Mouse (Mus musculus): ENCODE data around the gene Tmem144. TPM values are rescaled to one million over a fixed set of nuclear protein-coding genes. Genes with fewer than 3 reads are reported as not detected.

Tmem144 gene
- polyA plus RNA-seq (2012; rRNA removed) = 1.1 and 1.5 TPM in 2 replicates

GRCm38 (mm10) chr3:79852654-79853166, at the start of gene Tmem144:
TSS of gene Tmem144 (minus strand) at chr3:79852773.

GRCm38 (mm10) chr3:79884305-79884704, 31.7 kb upstream of the Tmem144 start, which contains the start of gene Fam198b:
TSS of gene Fam198b (plus strand) at chr3:79884533.

Other genes with a start within 250 kb of the Tmem144 start
- 0.90 and 1.0 TPM in 2 replicates for gene 4930579G24Rik, start 223.7 kb downstream of the Tmem144 start, polyA plus RNA-seq (2012; rRNA removed)
- gene Etfdh, start 223.3 kb downstream of the Tmem144 start, polyA plus RNA-seq (2012; rRNA removed) = 137 and 219 TPM in 2 replicates
- gene Rxfp1, start 114.9 kb downstream of the Tmem144 start, polyA plus RNA-seq (2012; rRNA removed) = not detected in 2 replicates
- 4.7 and 4.9 TPM in 2 replicates for gene Fam198b, start 31.8 kb upstream of the Tmem144 start, polyA plus RNA-seq (2012; rRNA removed)